Mouse (Mus musculus) retina, postnatal 7 days (tissue): ENCODE measurements around the gene Adamtsl1.

Source experiments
- DNase-seq: peaks from one replicate; pipeline ENCODE4 v3.0.0-alpha.2; 2012; ENCODE audit warnings: low read depth, low spot score

Adamtsl1 gene

GRCm38 (mm10) chr4:86310806-86311730 is 797.1 kb downstream of the Adamtsl1 start:
- no peak for DNase-seq

GRCm38 (mm10) chr4:86312366-86312765 is 798.4 kb downstream of the Adamtsl1 start:
- no peak for DNase-seq

- DNase-seq = no peak
These were observed 800.5 kb downstream of the Adamtsl1 start for GRCm38 (mm10) chr4:86314442-86314841.

GRCm38 (mm10) chr4:86315122-86315521 is 801.1 kb downstream of the Adamtsl1 start:
- DNase-seq = no peak

- no peak for DNase-seq
These were observed 804.1 kb downstream of the Adamtsl1 start for GRCm38 (mm10) chr4:86317916-86318542.

GRCm38 (mm10) chr4:86325411-86325810 is 811.4 kb downstream of the Adamtsl1 start:
- DNase-seq = no peak

- no peak for DNase-seq
These were observed 812.0 kb downstream of the Adamtsl1 start for GRCm38 (mm10) chr4:86326003-86326402.

- no peak for DNase-seq
These were observed 812.7 kb downstream of the Adamtsl1 start for GRCm38 (mm10) chr4:86326638-86327037.

GRCm38 (mm10) chr4:86329481-86329880 is 815.5 kb downstream of the Adamtsl1 start:
- DNase-seq = no peak

GRCm38 (mm10) chr4:86335861-86336415 is 822.0 kb downstream of the Adamtsl1 start:
- DNase-seq = no peak

GRCm38 (mm10) chr4:86337216-86337765 is 823.3 kb downstream of the Adamtsl1 start:
- no peak for DNase-seq

- no peak for DNase-seq
These were observed 835.4 kb downstream of the Adamtsl1 start for GRCm38 (mm10) chr4:86349341-86349740.

- no peak for DNase-seq
These were observed 838.1 kb downstream of the Adamtsl1 start for GRCm38 (mm10) chr4:86352121-86352520.

GRCm38 (mm10) chr4:86353550-86353949 is 839.6 kb downstream of the Adamtsl1 start:
- DNase-seq = no peak

- DNase-seq = no peak
These were observed 845.4 kb downstream of the Adamtsl1 start for GRCm38 (mm10) chr4:86359398-86359797.

- no peak for DNase-seq
These were observed 855.1 kb downstream of the Adamtsl1 start for GRCm38 (mm10) chr4:86369055-86369454.

GRCm38 (mm10) chr4:86373166-86373565 is 859.2 kb downstream of the Adamtsl1 start:
- DNase-seq = no peak

GRCm38 (mm10) chr4:86383124-86383523 is 869.2 kb downstream of the Adamtsl1 start:
- DNase-seq = no peak

GRCm38 (mm10) chr4:86385121-86385520 is 871.1 kb downstream of the Adamtsl1 start:
- no peak for DNase-seq

GRCm38 (mm10) chr4:86388430-86388829 is 874.5 kb downstream of the Adamtsl1 start:
- no peak for DNase-seq

GRCm38 (mm10) chr4:86391176-86391575 is 877.2 kb downstream of the Adamtsl1 start:
- DNase-seq = no peak

GRCm38 (mm10) chr4:86395636-86396035 is 881.7 kb downstream of the Adamtsl1 start:
- no peak for DNase-seq
